Mouse (Mus musculus) layer of hippocampus, adult 18-20 months (tissue): ENCODE results near the gene Gm28374. TPM values are rescaled to one million over a fixed set of nuclear protein-coding genes. Genes with fewer than 3 reads are reported as not detected.
"Not testable (repeated sequence)": the region's sequence is repeated elsewhere in the genome, so short reads cannot be mapped to it uniquely, and the experiment has no call there.

ENCODE experiments used
- DNase-seq, 2 experiments: peaks; one replicate each; pipeline ENCODE4 v3.0.0; 2022; ENCODE audit warnings: low spot score in 2 of 2
- long read RNA-seq: library from polyadenylated mRNA; stranded (forward); transcript quantifications from one replicate; pipeline ENCODE4 v2.0.0, GENCODE M21; 2021
- total RNA-seq, 2 experiments: library from RNA; stranded (reverse); gene quantifications; 2 replicates each; pipeline ENCODE4 v1.2.3; 2021

Gene Gm28374
- 1 to 10 TPM in 1 of 2 experiments, under 1 TPM in 1; 0.91 to 1.3 TPM for total RNA-seq
- long read RNA-seq, result 0 reads

GRCm38 (mm10) chr19:6082156-6082555, at the start of gene Gm28374:
Gene Gm28374, minus strand, starts transcription at chr19:6082256.
- no peak for DNase-seq

GRCm38 (mm10) chr19:6130414-6131128, 48.5 kb upstream of the Gm28374 start:
- DNase-seq, result not testable (repeated sequence)

GRCm38 (mm10) chr19:6127760-6128341, 45.8 kb upstream of the Gm28374 start, which contains the start of gene Snx15:
Gene Snx15, minus strand, starts transcription at chr19:6128304.
- DNase-seq, result peak; percentile 91 to 96

- DNase-seq, result no peak
Observed at GRCm38 (mm10) chr19:6126789-6127580, 44.9 kb upstream of the Gm28374 start.

- DNase-seq, result peak in 1 of 2 experiments; percentile 52
Observed at GRCm38 (mm10) chr19:6126289-6126688, 44.2 kb upstream of the Gm28374 start.

GRCm38 (mm10) chr19:6124898-6125297, 42.8 kb upstream of the Gm28374 start:
- no peak for DNase-seq

GRCm38 (mm10) chr19:6123330-6123729, 41.3 kb upstream of the Gm28374 start:
- DNase-seq, result no peak

GRCm38 (mm10) chr19:6121761-6122160, 39.7 kb upstream of the Gm28374 start:
- DNase-seq, result no peak

- DNase-seq, result no peak
Observed at GRCm38 (mm10) chr19:6118677-6119185, 36.7 kb upstream of the Gm28374 start.

- DNase-seq, result peak; percentile 88 to 94
Observed at GRCm38 (mm10) chr19:6117986-6118676, 36.1 kb upstream of the Gm28374 start, which contains the start of gene Sac3d1. Gene Sac3d1, minus strand, starts transcription at chr19:6118650.

- DNase-seq, result no peak
Observed at GRCm38 (mm10) chr19:6117346-6117985, 35.4 kb upstream of the Gm28374 start.

- DNase-seq, result no peak
Observed at GRCm38 (mm10) chr19:6116113-6116850, 34.2 kb upstream of the Gm28374 start.

GRCm38 (mm10) chr19:6113116-6113515, 31.1 kb upstream of the Gm28374 start:
- no peak for DNase-seq

GRCm38 (mm10) chr19:6105586-6105985, 23.5 kb upstream of the Gm28374 start, which contains the start of gene Naaladl1:
Gene Naaladl1, plus strand, starts transcription at chr19:6105782.
- DNase-seq, result no peak

- no peak for DNase-seq
Observed at GRCm38 (mm10) chr19:6104476-6104875, 22.4 kb upstream of the Gm28374 start.

- no peak for DNase-seq
Observed at GRCm38 (mm10) chr19:6102169-6102853, 20.3 kb upstream of the Gm28374 start.

GRCm38 (mm10) chr19:6101186-6101585, 19.1 kb upstream of the Gm28374 start:
- no peak for DNase-seq

- no peak for DNase-seq
Observed at GRCm38 (mm10) chr19:6097847-6098246, 15.8 kb upstream of the Gm28374 start.

- DNase-seq, result no peak
Observed at GRCm38 (mm10) chr19:6094119-6094518, 12.1 kb upstream of the Gm28374 start, which contains the start of gene AC131692.1. Gene AC131692.1, plus strand, starts transcription at chr19:6094419.
